In the genomic region with DNA sequence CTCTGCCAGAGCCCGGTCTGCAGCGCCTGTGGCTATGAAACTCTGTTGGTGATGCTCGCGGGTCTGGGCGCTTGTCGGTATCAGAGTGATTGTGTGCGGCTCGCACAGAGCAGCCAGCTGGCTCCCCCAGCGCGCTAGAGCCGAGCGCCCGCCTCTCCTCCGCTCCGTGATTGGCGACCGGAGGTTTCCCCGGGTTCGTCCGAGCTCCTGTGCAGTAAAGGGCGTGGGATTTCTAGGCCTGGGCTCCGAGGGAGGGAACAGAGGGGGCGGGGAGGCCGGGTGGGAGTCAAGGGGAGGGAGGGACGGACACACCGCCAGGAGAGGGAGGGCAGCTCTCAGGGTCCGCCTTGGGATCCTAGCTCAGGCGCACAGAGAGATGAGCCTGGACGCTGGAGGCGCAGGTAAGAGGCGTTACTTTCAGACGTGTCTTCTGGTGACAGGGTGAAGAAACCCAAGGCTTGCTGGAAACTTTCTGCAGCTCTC, we compare ENCODE assay signal across 8 mouse cellular contexts. TPM values are rescaled to one million over a fixed set of nuclear protein-coding genes. Genes with fewer than 3 reads are reported as not detected.
A peak's percentile ranks its signal among the peaks of the same experiment; 100 is the strongest.
DNase-seq lines count a peak whose midpoint lies in the region; ATAC-seq and TF ChIP-seq lines count a peak whose summit lies in the region.

A gene (minus strand): TSS at position 86 of the 483 bp plus-strand sequence.

- TF ChIP-seq EP300 in ES-Bruce4 (IDR thresholded peaks at IDR 0.05; ENCODE audit: insufficient read depth, low read depth, low read length), result no peak

- H3K36me3 ChIP-seq in ES-Bruce4 (ENCODE audit: control insufficient read depth, insufficient read depth, low read length, poor library complexity, severe bottlenecking), result no peaks in the 10 kb centered on the region
- no peaks in the 10 kb centered on the region for H3K36me3 ChIP-seq in hindbrain, embryonic 14.5 days (replicated peaks; ENCODE audit: control insufficient read depth, insufficient read depth)
- no peaks in the 10 kb centered on the region for H3K36me3 ChIP-seq in liver, embryonic 12.5 days
- H3K36me3 ChIP-seq in stomach, embryonic 14.5 days (ENCODE audit: control insufficient read depth, insufficient read depth, low read length), result no peaks in the 10 kb centered on the region

- H3K4me3 ChIP-seq in ES-Bruce4 (ENCODE audit: low read depth, low read length), result peak within 1 kb of the TSS; percentile 48
- peak within 1 kb of the TSS; percentile 32 for H3K4me3 ChIP-seq in cortical plate, adult 2 months (ENCODE audit: insufficient read depth, low read length)
- H3K4me3 ChIP-seq in hindbrain, embryonic 14.5 days (replicated peaks; ENCODE audit: low read length), result peak within 1 kb of the TSS; percentile 60
- H3K4me3 ChIP-seq in liver, embryonic 12.5 days, result peak within 1 kb of the TSS; percentile 28
- peak within 1 kb of the TSS; percentile 40 for H3K4me3 ChIP-seq in stomach, embryonic 14.5 days (ENCODE audit: low read depth, low read length)

- H3K4me2 ChIP-seq in hindbrain, embryonic 14.5 days (replicated peaks), result peak within 1 kb of the TSS; percentile 98
- peak within 1 kb of the TSS; percentile 58 for H3K4me2 ChIP-seq in liver, embryonic 12.5 days
- peak within 1 kb of the TSS; percentile 95 for H3K4me2 ChIP-seq in stomach, embryonic 14.5 days (replicated peaks; ENCODE audit: low read depth, low read length)

- peak within 1 kb of the TSS; percentile 44; the same call in 1 of the 2 replicates for H3K9ac ChIP-seq in ES-Bruce4 (ENCODE audit: low read depth, poor library complexity, severe bottlenecking)
- H3K9ac ChIP-seq in hindbrain, embryonic 14.5 days, result peak within 1 kb of the TSS; percentile 79
- H3K9ac ChIP-seq in liver, embryonic 12.5 days, result no peak within 1 kb of the TSS
- H3K9ac ChIP-seq in stomach, embryonic 14.5 days (replicated peaks; ENCODE audit: low read depth, low read length), result peak within 1 kb of the TSS; percentile 18; the same call in 1 of the 2 replicates

- peak; percentile 85; the same call in 1 of the 2 replicates for ATAC-seq in hindbrain, embryonic 14.5 days (ENCODE audit: low FRiP score)
- ATAC-seq in liver, embryonic 12.5 days, result no peak
- peak; percentile 56; the same call in 1 of the 2 replicates for ATAC-seq in stomach, embryonic 14.5 days (ENCODE audit: insufficient number of reproducible peaks, insufficient read depth, low FRiP score, low read depth)

- no peaks in the 10 kb centered on the region for H3K9me3 ChIP-seq in ES-Bruce4 (replicated peaks; ENCODE audit: control insufficient read depth, insufficient read depth, low read length, poor library complexity, severe bottlenecking)
- H3K9me3 ChIP-seq in hindbrain, embryonic 14.5 days (ENCODE audit: control insufficient read depth, low read length), result 0 out of 2 replicates have a peak, but pooled peaks cover 5% of the 10 kb centered on the region
- H3K9me3 ChIP-seq in liver, embryonic 12.5 days (replicated peaks), result no peaks in the 10 kb centered on the region
- H3K9me3 ChIP-seq in stomach, embryonic 14.5 days (ENCODE audit: control insufficient read depth, low read depth, low read length), result peaks cover 4% of the 10 kb centered on the region; the same call in 1 of the 2 replicates

- no peak within 1 kb of the TSS for H3K27ac ChIP-seq in ES-Bruce4 (ENCODE audit: insufficient read depth, low read length)
- no peak within 1 kb of the TSS for H3K27ac ChIP-seq in cortical plate, adult 2 months (ENCODE audit: insufficient read depth, low read length)
- H3K27ac ChIP-seq in hindbrain, embryonic 14.5 days, result peak within 1 kb of the TSS; percentile 81
- no peak within 1 kb of the TSS for H3K27ac ChIP-seq in liver, embryonic 12.5 days
- no peak within 1 kb of the TSS for H3K27ac ChIP-seq in stomach, embryonic 14.5 days (ENCODE audit: low read length)

- no peak for TF ChIP-seq POLR2A in ES-Bruce4 (IDR thresholded peaks at IDR 0.05; ENCODE audit: insufficient read depth, low read length)
- no peak for TF ChIP-seq POLR2A in cortical plate, adult 2 months (IDR thresholded peaks at IDR 0.05; ENCODE audit: extremely low read depth, insufficient read depth, low read length)

- TF ChIP-seq CTCF in ES-Bruce4 (IDR thresholded peaks at IDR 0.05; ENCODE audit: low read depth, low read length), result no peak
- TF ChIP-seq CTCF in cortical plate, adult 2 months (IDR thresholded peaks at IDR 0.05; ENCODE audit: extremely low read depth, insufficient read depth, low read length), result no peak

- WGBS in hindbrain, embryonic 14.5 days, result under 1% methylated on average over 32 of the region's 32 CpGs
- WGBS in liver, embryonic 12.5 days (ENCODE audit: insufficient replicate concordance), result 2% methylated on average over 29 of the region's 32 CpGs
- WGBS in stomach, embryonic 14.5 days, result 1% methylated on average over 30 of the region's 32 CpGs

- no peaks in the 10 kb centered on the region for H3K4me1 ChIP-seq in ES-Bruce4 (ENCODE audit: control insufficient read depth, insufficient read depth, low read length)
- no peaks in the 10 kb centered on the region; the same call in 1 of the 2 replicates for H3K4me1 ChIP-seq in cortical plate, adult 2 months (ENCODE audit: control insufficient read depth, insufficient read depth, low read length)
- H3K4me1 ChIP-seq in hindbrain, embryonic 14.5 days (replicated peaks; ENCODE audit: control insufficient read depth, insufficient read depth, low read length), result 0 out of 2 replicates have a peak, but pooled peaks cover 15% of the 10 kb centered on the region
- H3K4me1 ChIP-seq in liver, embryonic 12.5 days, result 0 out of 2 replicates have a peak, but pooled peaks cover 5% of the 10 kb centered on the region
- H3K4me1 ChIP-seq in stomach, embryonic 14.5 days (ENCODE audit: control insufficient read depth, insufficient read depth, low read length), result 0 out of 2 replicates have a peak, but pooled peaks cover 7% of the 10 kb centered on the region

- DNase-seq in gastrocnemius, postnatal 10 days, result peak; percentile 12
- no peak for DNase-seq in gastrocnemius, postnatal 25 days
- peak; percentile 59 for DNase-seq in hindbrain, embryonic 14.5 days (ENCODE audit: low spot score)
- DNase-seq in B cell, adult 2 months, result no peak

- H3K27me3 ChIP-seq in ES-Bruce4 (ENCODE audit: control insufficient read depth, insufficient read depth, low read length, poor library complexity, severe bottlenecking), result peaks cover 24% of the 10 kb centered on the region
- peaks cover 16% of the 10 kb centered on the region; the same call in 1 of the 2 replicates for H3K27me3 ChIP-seq in hindbrain, embryonic 14.5 days (ENCODE audit: control insufficient read depth, insufficient read depth, low read length)
- H3K27me3 ChIP-seq in liver, embryonic 12.5 days (replicated peaks), result peaks cover 37% of the 10 kb centered on the region
- peaks cover 29% of the 10 kb centered on the region for H3K27me3 ChIP-seq in stomach, embryonic 14.5 days (ENCODE audit: control insufficient read depth, insufficient read depth, low read length)

RNA-seq across cellular contexts. Expression of the gene that starts here (rescaled TPM):
- under 1 TPM; 0.47 to 0.97 TPM for total RNA-seq in gastrocnemius, postnatal 10 days (2021)
- total RNA-seq in gastrocnemius, postnatal 25 days (2021), result under 1 TPM; 0.28 to 0.32 TPM
- polyA plus RNA-seq in ES-Bruce4 (2011; ENCODE audit: insufficient read depth, insufficient read length, low read depth, missing spikeins), result 0.21 and 0.23 TPM in 2 replicates
- 0.71 and 0.83 TPM in 2 replicates for polyA plus RNA-seq in cortical plate, adult 2 months (2012; rRNA removed)
- polyA plus RNA-seq in hindbrain, embryonic 14.5 days (2014; fragmentation: Nextera tagmentation; extraction: Ambion mirVana), result 2.3 and 2.7 TPM in 2 replicates
- 0.46 and 0.85 TPM in 2 replicates for polyA plus RNA-seq in liver, embryonic 12.5 days (2016; fragmentation: Nextera tagmentation; extraction: Ambion mirVana)
- polyA plus RNA-seq in stomach, embryonic 14.5 days (2014; fragmentation: Nextera tagmentation; extraction: Ambion mirVana), result 1.5 and 1.6 TPM in 2 replicates

Comparison
In these comparisons a context has a peak if more than half of its experiments do, and no peak if none do; other contexts are left out.
1. Peak in DNase-seq in gastrocnemius, postnatal 10 days; RNA of the gene not detected or under 1 TPM.